Mouse (Mus musculus) kidney, adult 2 months (tissue): ENCODE results near the gene Fam76b. TPM values are rescaled to one million over a fixed set of nuclear protein-coding genes. Genes with fewer than 3 reads are reported as not detected.
"Not testable (repeated sequence)": the region's sequence is repeated elsewhere in the genome, so short reads cannot be mapped to it uniquely, and the experiment has no call there.

Experiments
- DNase-seq: peaks from one replicate; pipeline ENCODE4 v3.0.0; 2021
- H3K27ac ChIP-seq: fragments of 200-500 bp; 2 replicates; pipeline ENCODE4 v1.5.1; 2012; ENCODE audit warnings: low read depth, low read length, control low read depth, inconsistent platforms; ENCODE audit not compliant: insufficient read depth
- H3K27me3 ChIP-seq: fragments of 200-500 bp; replicated peaks from 2 replicates; pipeline ENCODE4 v1.6.1; 2012; ENCODE audit warnings: mild to moderate bottlenecking, moderate library complexity, low read length, inconsistent platforms; ENCODE audit not compliant: control insufficient read depth, insufficient read depth
- H3K36me3 ChIP-seq: fragments of 200-500 bp; 2 replicates; pipeline ENCODE4 v1.6.1; 2012; ENCODE audit warnings: mild to moderate bottlenecking, moderate library complexity, low read length, inconsistent platforms; ENCODE audit not compliant: control insufficient read depth, insufficient read depth
- H3K4me1 ChIP-seq: fragments of 200-500 bp; 2 replicates; pipeline ENCODE4 v1.6.1; 2011; ENCODE audit warnings: low read length; ENCODE audit not compliant: control insufficient read depth, insufficient read depth
- H3K4me3 ChIP-seq: fragments of 200-500 bp; 2 replicates; pipeline ENCODE4 v1.5.1; 2011; ENCODE audit warnings: mild to moderate bottlenecking, low read depth, low read length, control low read depth; ENCODE audit not compliant: insufficient read depth
- CTCF ChIP-seq: fragments of 200-500 bp; conservative IDR thresholded peaks from 2 replicates; pipeline ENCODE4 v1.5.1; 2011; ENCODE audit warnings: low read depth, mild to moderate bottlenecking, control low read depth, low read length, moderate library complexity, mixed read lengths; ENCODE audit not compliant: insufficient read depth, insufficient read length
- POLR2A ChIP-seq: fragments of 200-500 bp; IDR thresholded peaks from one replicate; pipeline ENCODE4 v1.6.1; 2011; ENCODE audit warnings: low read depth, low read length, control low read depth
- WGBS: fragments of 180-500 bp; shearing (Covaris S2); methylation state at CpG from one replicate; pipeline ENCODE4 v1.1.7; 2018; 5-methylcytosine and 5-hydroxymethylcytosine counted together
- polyA plus RNA-seq: library from polyadenylated mRNA; depleted of rRNA; stranded (reverse); fragments of >200 nt; gene quantifications from 2 replicates; pipeline ENCODE4 v1.2.3, GENCODE M21; 2012; rRNA removed

Fam76b gene
- 3.3 and 4.0 TPM in 2 replicates for polyA plus RNA-seq

DNA sequence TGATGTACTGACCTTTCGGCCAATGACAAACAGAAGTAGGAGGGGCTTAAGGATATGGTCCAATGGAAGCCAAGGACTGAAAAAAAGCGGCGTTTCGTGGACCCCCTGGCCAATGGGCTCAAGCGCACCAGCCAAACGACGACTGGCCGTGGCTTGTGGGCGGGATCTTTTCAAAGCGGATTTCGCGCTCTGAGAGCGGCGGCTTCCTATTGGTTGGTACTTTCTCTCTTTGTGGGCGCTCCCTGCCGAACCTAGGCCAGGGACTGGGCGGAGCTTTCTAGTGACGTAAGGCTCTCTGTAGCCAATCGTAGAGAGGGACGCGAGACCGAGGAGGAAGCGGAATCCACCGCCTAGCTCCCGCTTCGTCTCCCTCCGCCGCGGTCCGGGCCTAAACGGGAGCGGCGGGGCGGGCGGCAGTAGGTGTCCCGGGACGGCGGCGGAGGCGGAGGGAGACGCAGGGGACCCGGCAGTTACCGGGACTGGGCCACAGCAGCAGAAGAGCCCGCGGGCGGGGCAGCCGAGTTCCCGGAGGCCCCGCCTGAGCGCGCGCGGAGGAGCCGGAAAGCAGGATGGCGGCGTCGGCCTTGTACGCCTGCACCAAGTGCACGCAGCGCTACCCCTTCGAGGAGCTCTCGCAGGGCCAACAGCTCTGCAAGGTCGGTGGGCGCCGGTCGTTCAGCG is at the start of gene Fam76b:
Gene Fam76b (plus strand): TSS at position 311 of the 681 bp plus-strand sequence.
- peak within 1 kb of the TSS; percentile 77 for H3K4me3 ChIP-seq
- TF ChIP-seq POLR2A (peak; percentile 29), CTCF (no peak)
- no peaks in the 10 kb centered on the region; the same call in 1 of the 2 replicates for H3K4me1 ChIP-seq
- H3K27me3 ChIP-seq, result no peaks in the 10 kb centered on the region
- under 1% methylated on average over 67 of the region's 67 CpGs for WGBS
- peak; percentile 100 for DNase-seq
- H3K27ac ChIP-seq, result peak within 1 kb of the TSS; percentile 87
- peaks cover 4% of the 10 kb centered on the region; the same call in 1 of the 2 replicates for H3K36me3 ChIP-seq

- no peak overlapping the region for H3K27ac ChIP-seq
- H3K36me3 ChIP-seq, result no peaks in the 10 kb centered on the region; the same call in 1 of the 2 replicates
- WGBS, result 87% methylated on average over 1 of the region's 1 CpGs
These were observed 45.5 kb upstream of the Fam76b start for GRCm38 (mm10) chr9:13781985-13782384.

GRCm38 (mm10) chr9:13790864-13791263 is 36.7 kb upstream of the Fam76b start:
- H3K36me3 ChIP-seq, DNase-seq: not testable (repeated sequence)
- 96% methylated on average over 8 of the region's 8 CpGs for WGBS

More at GRCm38 (mm10) chr9:13781985-13782384, 45.5 kb upstream of the Fam76b start:
- TF ChIP-seq POLR2A, result no peak
- no peak for TF ChIP-seq CTCF
- Histone ChIP-seq H3K4me3 (no peak overlapping the region), H3K4me1 (no peaks in the 10 kb centered on the region), H3K27me3 (no peaks in the 10 kb centered on the region)
- no peak for DNase-seq

GRCm38 (mm10) chr9:13794302-13794701 is 33.2 kb upstream of the Fam76b start:
- Histone ChIP-seq H3K27me3 (no peaks in the 10 kb centered on the region), H3K36me3 (peaks cover 3% of the 10 kb centered on the region), H3K4me3 (no peak overlapping the region), H3K4me1 (no peaks in the 10 kb centered on the region), H3K27ac (no peak overlapping the region)
- DNase-seq, result no peak
- WGBS, result 84% methylated on average over 1 of the region's 1 CpGs
- TF ChIP-seq CTCF, result no peak
- no peak for TF ChIP-seq POLR2A

More at GRCm38 (mm10) chr9:13790864-13791263, 36.7 kb upstream of the Fam76b start:
- H3K4me3 ChIP-seq, H3K27me3 ChIP-seq, H3K4me1 ChIP-seq, H3K27ac ChIP-seq: not testable (repeated sequence)

- Histone ChIP-seq H3K27me3 (no peaks in the 10 kb centered on the region), H3K4me1 (no peaks in the 10 kb centered on the region), H3K4me3 (no peak overlapping the region), H3K36me3 (peaks cover 3% of the 10 kb centered on the region), H3K27ac (no peak overlapping the region)
- no peak for DNase-seq
- 92% methylated on average over 2 of the region's 2 CpGs for WGBS
- TF ChIP-seq POLR2A, result no peak
- no peak for TF ChIP-seq CTCF
These were observed 32.8 kb upstream of the Fam76b start for GRCm38 (mm10) chr9:13794756-13795155.

DNA sequence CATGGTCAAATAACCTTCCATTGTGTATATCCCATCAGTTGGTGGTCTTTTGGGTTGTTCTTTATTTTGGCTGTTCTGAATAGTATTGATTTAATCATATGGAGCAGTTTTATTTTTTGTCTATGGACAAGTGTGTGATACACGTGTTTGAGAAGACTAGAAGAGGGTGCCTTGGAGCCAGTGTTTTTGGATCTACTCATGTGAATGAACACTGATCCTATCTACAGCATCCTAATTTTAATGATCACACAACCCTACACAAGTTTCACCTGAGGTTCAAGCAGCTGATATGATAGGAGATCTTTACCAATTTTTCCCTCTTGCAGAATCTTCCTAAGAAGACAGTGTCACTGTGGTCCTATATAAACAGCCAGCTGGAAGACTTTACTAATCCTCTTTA is 23.0 kb upstream of the Fam76b start:
- Histone ChIP-seq H3K4me1 (no peaks in the 10 kb centered on the region), H3K36me3 (peaks cover 11% of the 10 kb centered on the region), H3K27me3 (no peaks in the 10 kb centered on the region), H3K4me3 (no peak overlapping the region), H3K27ac (no peak overlapping the region)
- DNase-seq, result no peak
- 83% methylated on average over 1 of the region's 1 CpGs for WGBS
- TF ChIP-seq CTCF (no peak), POLR2A (no peak)

GRCm38 (mm10) chr9:13806854-13807253 is 20.7 kb upstream of the Fam76b start:
- no peaks in the 10 kb centered on the region for H3K27me3 ChIP-seq
- TF ChIP-seq POLR2A (no peak), CTCF (no peak)
- no peak overlapping the region for H3K27ac ChIP-seq
- DNase-seq, result no peak
- H3K36me3 ChIP-seq, result peaks cover 11% of the 10 kb centered on the region
- WGBS, result 85% methylated on average over 7 of the region's 7 CpGs
- no peaks in the 10 kb centered on the region for H3K4me1 ChIP-seq
- no peak overlapping the region for H3K4me3 ChIP-seq
